Mouse (Mus musculus): ENCODE data around the gene Ddc. TPM values are rescaled to one million over a fixed set of nuclear protein-coding genes. Genes with fewer than 3 reads are reported as not detected.

The Ddc gene
- polyA plus RNA-seq, 1 experiment from 2014 or later = 4.7 TPM

DNA sequence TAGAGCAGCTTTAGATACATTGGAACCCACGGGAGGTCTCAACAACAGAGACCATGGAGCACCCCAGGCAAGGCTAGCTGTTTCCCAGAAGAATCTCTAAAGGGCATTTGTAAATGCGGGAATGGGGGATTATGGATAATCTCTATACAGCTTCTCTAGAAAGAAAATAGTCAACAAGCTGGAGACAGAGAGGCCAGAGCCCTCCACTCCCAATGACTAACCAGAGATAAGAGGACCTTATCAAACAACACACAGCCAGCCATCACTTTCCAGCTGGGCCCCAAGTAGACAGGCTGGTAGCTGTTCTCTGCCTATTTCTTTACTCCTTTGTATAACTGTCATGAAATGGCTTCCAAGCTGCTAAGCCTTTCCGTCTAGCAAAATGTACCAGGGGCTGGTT is 82.2 kb downstream of the Ddc start:
- no peak for ATAC-seq (ENCODE audit: low FRiP score)
- no peak overlapping the region for H3K4me3 ChIP-seq (replicated peaks)
- WGBS = 83% methylated on average over 3 of the region's 3 CpGs
- no peaks in the 10 kb centered on the region for H3K36me3 ChIP-seq
- no peak overlapping the region for H3K27ac ChIP-seq (replicated peaks)
- H3K4me2 ChIP-seq = no peak overlapping the region
- no peaks in the 10 kb centered on the region for H3K9me3 ChIP-seq (replicated peaks)
- H3K27me3 ChIP-seq (replicated peaks) = no peaks in the 10 kb centered on the region; the same call in 1 of the 2 replicates
- no peak overlapping the region for H3K9ac ChIP-seq (replicated peaks)
- H3K4me1 ChIP-seq = peaks cover 6% of the 10 kb centered on the region

DNA sequence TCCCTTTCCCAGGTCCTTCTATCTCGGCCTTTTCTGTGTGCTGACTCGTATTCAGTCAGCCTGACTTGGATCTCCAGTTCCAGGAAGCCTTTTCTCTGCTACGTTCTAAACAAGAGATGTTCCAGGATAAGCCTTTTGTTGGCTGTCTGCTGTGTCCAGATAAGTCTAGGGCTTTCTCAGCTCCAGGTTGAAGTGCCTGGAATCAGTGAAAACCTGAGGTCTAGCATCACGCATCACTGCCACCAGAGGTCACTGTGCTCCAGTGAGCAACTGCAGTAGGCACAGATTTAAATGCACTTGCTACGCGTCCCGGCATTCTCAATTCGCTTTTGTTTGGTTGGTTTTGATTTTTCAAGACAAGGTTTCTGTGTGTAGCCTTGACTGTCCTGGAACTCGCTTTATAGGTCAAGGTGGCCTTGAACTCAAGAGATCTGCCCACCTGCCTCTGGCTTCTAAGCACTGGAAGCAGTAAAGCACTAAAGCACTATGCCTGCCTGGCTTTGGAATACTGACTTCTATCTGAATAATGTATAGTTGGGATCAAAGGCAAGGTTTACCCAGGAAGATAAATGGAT is 86.0 kb downstream of the Ddc start:
- Histone ChIP-seq H3K36me3 (no peaks in the 10 kb centered on the region), H3K9me3 (replicated peaks) (no peaks in the 10 kb centered on the region), H3K27me3 (replicated peaks) (no peaks in the 10 kb centered on the region; the same call in 1 of the 2 replicates), H3K9ac (replicated peaks) (no peak overlapping the region), H3K4me2 (peak overlapping the region; percentile 42), H3K4me3 (replicated peaks) (no peak overlapping the region), H3K27ac (replicated peaks) (0 out of 2 replicates have a peak overlapping the region, but pooled peaks have one; percentile 19), H3K4me1 (peaks cover 13% of the 10 kb centered on the region)
- ATAC-seq (ENCODE audit: low FRiP score) = no peak
- 24% methylated on average over 9 of the region's 9 CpGs for WGBS

GRCm38 (mm10) chr11:11809404-11810175 is 88.4 kb downstream of the Ddc start:
- H3K4me2 ChIP-seq = peak overlapping the region; percentile 87
- peak overlapping the region; percentile 89 for H3K9ac ChIP-seq (replicated peaks)
- H3K4me3 ChIP-seq (replicated peaks) = peak overlapping the region; percentile 76
- peak overlapping the region; percentile 95 for H3K27ac ChIP-seq (replicated peaks)
- H3K9me3 ChIP-seq (replicated peaks) = no peaks in the 10 kb centered on the region
- peaks cover 13% of the 10 kb centered on the region for H3K4me1 ChIP-seq
- peak; percentile 52 for ATAC-seq (ENCODE audit: low FRiP score)
- WGBS = 4% methylated on average over 11 of the region's 11 CpGs
- H3K27me3 ChIP-seq (replicated peaks) = no peaks in the 10 kb centered on the region; the same call in 1 of the 2 replicates
- H3K36me3 ChIP-seq = no peaks in the 10 kb centered on the region

DNA sequence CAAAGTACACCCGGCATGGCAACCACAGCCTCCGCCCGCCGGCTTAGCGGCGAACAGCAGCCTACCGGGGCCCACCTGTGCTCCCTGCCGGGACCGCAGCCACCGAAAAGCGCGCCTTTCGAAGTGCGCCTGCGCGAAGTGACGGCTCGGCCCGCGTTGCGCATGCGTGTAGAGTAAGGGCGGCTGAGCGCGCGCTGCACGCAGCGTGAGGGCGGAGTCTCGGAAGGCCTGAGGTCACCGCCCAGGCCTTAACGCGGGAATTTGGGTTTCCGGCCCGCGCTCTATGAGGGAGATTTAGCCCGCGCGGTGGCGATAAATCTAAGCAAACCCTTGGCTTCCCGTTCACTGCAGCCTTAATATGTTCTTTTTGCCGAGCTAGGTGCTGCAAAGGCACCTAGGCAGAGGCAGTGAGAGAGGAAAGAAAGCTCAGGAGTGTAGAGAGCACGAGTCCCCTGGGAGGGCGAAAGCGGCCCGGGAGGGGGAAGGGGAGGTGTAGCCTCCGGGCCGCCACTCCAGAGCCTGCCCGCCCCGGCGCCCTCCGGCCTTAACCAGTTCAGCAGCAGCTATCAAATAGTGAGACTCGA is 89.0 kb downstream of the Ddc start, which contains the start of gene Fignl1:
Fignl1 (minus strand) TSS at position 143 of the 584 bp plus-strand sequence.
- peaks cover 13% of the 10 kb centered on the region for H3K4me1 ChIP-seq
- peak within 1 kb of the TSS; percentile 89 for H3K9ac ChIP-seq (replicated peaks)
- peak; percentile 96 for ATAC-seq (ENCODE audit: low FRiP score)
- peak within 1 kb of the TSS; percentile 95 for H3K27ac ChIP-seq (replicated peaks)
- no peaks in the 10 kb centered on the region; the same call in 1 of the 2 replicates for H3K27me3 ChIP-seq (replicated peaks)
- peak within 1 kb of the TSS; percentile 76 for H3K4me3 ChIP-seq (replicated peaks)
- peak within 1 kb of the TSS; percentile 87 for H3K4me2 ChIP-seq
- H3K9me3 ChIP-seq (replicated peaks) = no peaks in the 10 kb centered on the region
- no peaks in the 10 kb centered on the region for H3K36me3 ChIP-seq
- WGBS = under 1% methylated on average over 53 of the region's 53 CpGs

- H3K9me3 ChIP-seq (replicated peaks) = no peaks in the 10 kb centered on the region
- ATAC-seq (ENCODE audit: low FRiP score) = no peak
- no peaks in the 10 kb centered on the region for H3K36me3 ChIP-seq
- WGBS = 14% methylated on average over 25 of the region's 25 CpGs
- H3K4me2 ChIP-seq = peak overlapping the region; percentile 87
- peak overlapping the region; percentile 95 for H3K27ac ChIP-seq (replicated peaks)
- H3K27me3 ChIP-seq (replicated peaks) = no peaks in the 10 kb centered on the region; the same call in 1 of the 2 replicates
- peak overlapping the region; percentile 89 for H3K9ac ChIP-seq (replicated peaks)
- peak overlapping the region; percentile 76 for H3K4me3 ChIP-seq (replicated peaks)
- H3K4me1 ChIP-seq = peaks cover 13% of the 10 kb centered on the region
Measured at GRCm38 (mm10) chr11:11808035-11808819, 89.7 kb downstream of the Ddc start.

- H3K9me3 ChIP-seq (replicated peaks) = no peaks in the 10 kb centered on the region
- H3K27ac ChIP-seq (replicated peaks) = no peak overlapping the region
- no peak for ATAC-seq (ENCODE audit: low FRiP score)
- H3K36me3 ChIP-seq = peaks cover 11% of the 10 kb centered on the region
- peaks cover 10% of the 10 kb centered on the region for H3K4me1 ChIP-seq
- no peaks in the 10 kb centered on the region; the same call in 1 of the 2 replicates for H3K27me3 ChIP-seq (replicated peaks)
- H3K9ac ChIP-seq (replicated peaks) = no peak overlapping the region
- H3K4me3 ChIP-seq (replicated peaks) = no peak overlapping the region
- WGBS = 96% methylated on average over 4 of the region's 4 CpGs
- no peak overlapping the region for H3K4me2 ChIP-seq
Measured at GRCm38 (mm10) chr11:11805951-11806350, 92.0 kb downstream of the Ddc start.

GRCm38 (mm10) chr11:11804421-11804820 is 93.5 kb downstream of the Ddc start:
- H3K4me3 ChIP-seq (replicated peaks) = no peak overlapping the region
- H3K4me2 ChIP-seq = no peak overlapping the region
- H3K9me3 ChIP-seq (replicated peaks) = no peaks in the 10 kb centered on the region
- H3K27ac ChIP-seq (replicated peaks) = no peak overlapping the region
- peaks cover 5% of the 10 kb centered on the region for H3K4me1 ChIP-seq
- ATAC-seq (ENCODE audit: low FRiP score) = no peak
- peaks cover 11% of the 10 kb centered on the region for H3K36me3 ChIP-seq
- no peak overlapping the region for H3K9ac ChIP-seq (replicated peaks)
- H3K27me3 ChIP-seq (replicated peaks) = no peaks in the 10 kb centered on the region
- WGBS = 88% methylated on average over 5 of the region's 5 CpGs

GRCm38 (mm10) chr11:11801067-11801466 is 96.9 kb downstream of the Ddc start:
- ATAC-seq (ENCODE audit: low FRiP score) = no peak
- Histone ChIP-seq H3K4me3 (replicated peaks) (no peak overlapping the region), H3K9ac (replicated peaks) (no peak overlapping the region), H3K4me1 (no peaks in the 10 kb centered on the region), H3K9me3 (replicated peaks) (no peaks in the 10 kb centered on the region), H3K27ac (replicated peaks) (no peak overlapping the region), H3K4me2 (no peak overlapping the region), H3K36me3 (peaks cover 11% of the 10 kb centered on the region), H3K27me3 (replicated peaks) (no peaks in the 10 kb centered on the region)
- WGBS = 92% methylated on average over 9 of the region's 9 CpGs

DNA sequence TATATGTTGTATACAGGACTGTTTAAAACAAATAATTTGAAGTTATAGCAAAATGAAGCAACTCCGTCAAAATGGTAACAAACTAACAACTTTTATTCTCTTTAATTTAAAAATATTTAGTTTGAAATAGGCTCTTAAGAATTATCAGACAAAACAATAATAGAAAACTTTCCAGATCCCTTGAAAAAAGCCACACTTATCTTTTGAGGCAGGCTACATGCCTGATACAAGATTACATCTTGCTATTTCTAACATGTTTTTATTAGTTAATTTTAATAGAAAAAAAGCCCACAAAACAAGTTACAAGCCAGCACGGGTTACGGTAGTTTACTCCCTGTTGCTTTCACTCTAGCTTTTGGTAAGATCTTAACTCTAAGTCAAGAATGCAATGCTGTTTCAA is 97.6 kb downstream of the Ddc start:
- Histone ChIP-seq H3K4me1 (no peaks in the 10 kb centered on the region), H3K9ac (replicated peaks) (no peak overlapping the region), H3K9me3 (replicated peaks) (no peaks in the 10 kb centered on the region), H3K27ac (replicated peaks) (no peak overlapping the region), H3K4me3 (replicated peaks) (no peak overlapping the region), H3K4me2 (no peak overlapping the region), H3K27me3 (replicated peaks) (no peaks in the 10 kb centered on the region), H3K36me3 (peaks cover 11% of the 10 kb centered on the region)
- WGBS = 97% methylated on average over 3 of the region's 3 CpGs
- no peak for ATAC-seq (ENCODE audit: low FRiP score)

- no peaks in the 10 kb centered on the region for H3K27me3 ChIP-seq (replicated peaks)
- H3K4me1 ChIP-seq = no peaks in the 10 kb centered on the region
- H3K36me3 ChIP-seq = peaks cover 11% of the 10 kb centered on the region
- H3K27ac ChIP-seq (replicated peaks) = no peak overlapping the region
- H3K9me3 ChIP-seq (replicated peaks) = no peaks in the 10 kb centered on the region
- WGBS = 94% methylated on average over 1 of the region's 1 CpGs
- no peak overlapping the region for H3K4me2 ChIP-seq
- no peak overlapping the region for H3K4me3 ChIP-seq (replicated peaks)
- no peak overlapping the region for H3K9ac ChIP-seq (replicated peaks)
- no peak for ATAC-seq (ENCODE audit: low FRiP score)
Measured at GRCm38 (mm10) chr11:11798690-11799089, 99.3 kb downstream of the Ddc start.

DNA sequence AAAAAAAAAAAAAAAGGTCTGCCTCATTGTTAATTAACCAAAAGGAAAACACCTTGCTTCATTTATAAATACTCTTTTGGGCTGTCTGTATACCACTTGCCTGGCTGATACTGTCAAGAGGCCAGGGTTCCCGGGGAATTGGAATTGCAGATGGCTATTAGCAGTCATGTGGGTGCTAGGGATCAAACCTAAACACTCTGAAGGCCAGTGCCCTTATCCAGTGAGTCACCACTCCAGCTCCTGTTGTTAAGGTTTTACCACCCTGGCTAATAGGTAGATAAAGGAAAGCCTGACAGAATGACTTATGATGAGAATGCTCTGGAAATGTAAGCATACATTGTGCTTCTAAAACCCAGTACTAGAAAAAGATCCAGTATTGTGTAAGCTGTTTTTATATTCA is 103.3 kb downstream of the Ddc start:
- no peaks in the 10 kb centered on the region for H3K9me3 ChIP-seq (replicated peaks)
- no peak overlapping the region for H3K4me2 ChIP-seq
- WGBS = 76% methylated on average over 1 of the region's 1 CpGs
- no peaks in the 10 kb centered on the region for H3K36me3 ChIP-seq
- H3K27ac ChIP-seq (replicated peaks) = no peak overlapping the region
- H3K9ac ChIP-seq (replicated peaks) = no peak overlapping the region
- no peak overlapping the region for H3K4me3 ChIP-seq (replicated peaks)
- H3K4me1 ChIP-seq = no peaks in the 10 kb centered on the region
- no peak for ATAC-seq (ENCODE audit: low FRiP score)
- no peaks in the 10 kb centered on the region for H3K27me3 ChIP-seq (replicated peaks)
